Mouse (Mus musculus) urinary bladder, adult 2 months (tissue): Measurements from ENCODE around the gene Cox14. TPM values are rescaled to one million over a fixed set of nuclear protein-coding genes. Genes with fewer than 3 reads are reported as not detected.
"Not testable (repeated sequence)": the region's sequence is repeated elsewhere in the genome, so short reads cannot be mapped to it uniquely, and the experiment has no call there.

ENCODE experiments used
- DNase-seq: peaks from one replicate; pipeline ENCODE4 v3.0.0; 2022; ENCODE audit warnings: low spot score
- polyA plus RNA-seq: library from polyadenylated mRNA; depleted of rRNA; stranded (reverse); fragments of >200 nt; gene quantifications from 2 replicates; pipeline ENCODE4 v1.2.3, GENCODE M21; 2012; rRNA removed

Gene Cox14
- polyA plus RNA-seq, 1 experiment = 162 TPM

DNA sequence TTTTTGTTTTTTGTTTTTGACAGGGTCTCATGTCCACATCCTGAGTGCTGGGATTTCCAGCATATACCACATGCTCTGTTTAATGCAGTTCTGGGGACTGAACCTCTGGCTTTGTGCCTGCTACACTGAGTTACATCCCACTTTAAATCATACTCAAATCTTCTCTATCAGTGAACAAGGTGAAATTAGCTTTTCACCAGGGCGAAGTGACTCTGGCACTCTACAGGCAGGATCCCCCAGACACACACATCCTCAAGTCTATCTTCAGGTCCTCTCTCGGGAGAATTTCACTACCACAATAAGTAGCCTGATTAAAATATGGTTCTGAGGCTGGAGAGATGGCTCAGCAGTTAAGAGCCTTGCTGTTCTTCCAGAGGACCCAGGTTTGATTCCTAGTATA is 1.1 kb downstream of the Cox14 start:
- no peak for DNase-seq

DNA sequence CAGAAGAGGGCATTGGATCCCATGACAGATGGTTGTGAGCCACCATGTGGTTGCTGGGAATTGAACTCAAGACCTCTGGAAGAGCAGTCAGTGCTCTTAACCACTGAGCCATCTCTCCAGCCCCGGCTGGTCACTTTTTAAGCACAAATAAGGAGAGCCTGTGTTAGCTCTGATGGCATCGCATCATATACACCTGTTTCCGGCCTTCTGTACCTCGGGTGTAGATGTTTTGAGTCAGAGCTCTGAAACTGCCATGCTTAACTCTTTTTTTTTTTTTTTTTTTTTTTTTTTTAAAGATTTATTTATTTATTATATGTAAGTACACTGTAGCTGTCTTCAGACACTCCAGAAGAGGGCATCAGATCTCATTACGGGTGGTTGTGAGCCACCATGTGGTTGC is 1.6 kb downstream of the Cox14 start:
- not testable (repeated sequence) for DNase-seq

DNA sequence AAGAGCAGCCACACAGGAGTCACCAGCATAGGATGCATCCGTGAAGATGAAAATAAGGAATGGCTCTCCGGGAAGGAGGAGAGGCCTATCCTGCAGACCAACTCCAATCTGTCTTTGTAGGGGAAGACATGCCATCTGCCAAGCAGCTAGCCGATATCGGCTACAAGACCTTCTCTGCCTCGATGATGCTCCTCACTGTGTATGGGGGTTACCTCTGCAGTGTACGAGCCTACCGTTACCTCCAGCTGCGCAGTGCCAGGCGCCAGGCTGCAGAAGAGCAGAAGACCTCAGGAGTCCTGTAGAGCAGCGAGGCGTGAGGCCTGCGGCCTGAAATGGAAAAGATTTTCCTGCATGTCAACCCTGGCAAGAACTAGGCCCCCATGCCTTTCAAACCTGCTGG is 2.1 kb downstream of the Cox14 start:
- no peak for DNase-seq

DNA sequence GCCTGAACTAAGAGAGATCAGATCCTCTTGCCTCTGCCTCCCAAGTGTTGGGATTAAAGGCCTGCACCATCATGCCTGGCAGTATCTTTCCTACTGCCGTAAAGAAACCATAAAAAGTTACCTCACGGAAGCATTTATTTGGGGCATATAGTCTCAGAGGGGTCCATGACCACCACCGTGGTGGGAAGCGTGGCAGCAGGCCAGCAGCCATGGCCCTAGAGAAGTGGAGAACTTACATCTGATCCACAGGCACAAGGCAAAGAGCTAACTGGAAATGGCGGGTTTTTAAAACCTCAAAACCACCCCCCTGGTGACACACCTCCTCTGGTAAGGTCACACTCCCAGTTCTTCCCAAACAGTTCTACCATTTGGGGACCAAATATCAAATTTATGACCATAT is 2.8 kb downstream of the Cox14 start:
- DNase-seq = no peak

DNA sequence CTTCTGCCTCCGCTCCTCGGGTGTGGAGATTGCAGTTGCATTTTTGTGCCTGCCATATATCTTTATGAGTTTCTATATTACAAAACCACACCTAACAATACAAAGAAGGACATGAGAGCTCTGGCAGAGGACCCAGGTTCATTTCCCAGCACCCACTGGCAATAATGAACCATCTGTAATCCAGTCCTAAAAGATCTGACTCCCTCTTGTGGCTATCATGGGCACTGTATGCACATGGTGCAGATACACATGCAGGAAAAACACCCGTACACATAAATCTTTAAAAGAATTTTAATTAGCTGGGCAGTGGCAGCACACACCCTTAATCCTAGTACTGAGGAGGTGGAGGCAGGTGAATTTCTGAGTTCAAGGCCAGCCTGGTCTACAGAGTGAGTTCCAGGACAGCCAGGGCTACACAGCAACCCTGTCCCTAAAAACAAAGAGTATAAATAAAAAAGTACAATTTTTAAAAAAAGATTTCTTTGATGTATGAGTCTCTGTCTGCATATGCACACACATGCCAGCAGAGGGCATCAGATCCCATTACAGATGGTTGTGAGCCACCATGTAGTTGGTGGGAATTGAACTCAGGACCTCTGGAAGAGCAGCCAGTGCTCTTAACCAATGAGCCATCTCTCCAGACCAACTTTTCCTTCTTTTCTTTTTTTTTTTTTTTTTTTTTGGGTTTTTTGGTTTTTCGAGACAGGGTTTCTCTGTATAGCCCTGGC is 3.8 kb downstream of the Cox14 start:
- DNase-seq = no peak

DNA sequence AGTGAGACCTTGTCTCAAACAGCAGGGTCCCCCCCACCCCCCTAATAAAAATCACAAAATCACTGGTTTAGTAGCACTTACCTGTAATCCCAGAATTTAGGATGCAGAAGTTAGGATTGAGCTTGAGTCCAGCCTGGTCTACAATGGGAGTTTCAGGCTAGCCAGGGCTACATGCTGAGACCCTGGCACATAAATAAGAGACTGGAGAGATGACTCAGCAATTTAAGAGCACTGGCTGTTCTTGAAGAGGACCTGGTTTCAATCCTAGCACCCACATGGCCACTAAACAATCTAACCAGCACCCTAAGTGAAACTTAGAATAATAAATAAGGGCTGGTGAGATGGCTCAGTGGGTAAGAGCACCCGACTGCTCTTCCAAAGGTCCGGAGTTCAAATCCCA is 5.7 kb downstream of the Cox14 start:
- DNase-seq = no peak

DNA sequence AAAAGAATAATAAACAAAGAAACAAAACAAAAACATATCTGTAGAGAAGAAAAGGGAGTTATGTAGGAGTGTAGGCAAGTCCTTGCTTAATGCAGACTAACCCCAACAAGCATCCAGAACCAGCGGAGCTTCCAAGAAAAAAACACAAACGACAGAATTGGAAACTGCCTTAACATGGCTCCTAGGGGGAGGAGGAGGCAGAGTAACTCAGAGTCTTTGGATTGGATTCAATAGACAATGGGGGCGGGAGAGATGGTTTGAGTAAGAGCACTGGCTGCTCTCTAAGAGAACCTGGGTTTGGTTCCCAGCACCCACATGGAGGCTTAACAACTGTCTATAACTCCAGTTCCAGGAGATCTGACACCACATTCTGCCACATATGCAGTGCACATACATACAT is 6.3 kb downstream of the Cox14 start:
- no peak for DNase-seq

DNA sequence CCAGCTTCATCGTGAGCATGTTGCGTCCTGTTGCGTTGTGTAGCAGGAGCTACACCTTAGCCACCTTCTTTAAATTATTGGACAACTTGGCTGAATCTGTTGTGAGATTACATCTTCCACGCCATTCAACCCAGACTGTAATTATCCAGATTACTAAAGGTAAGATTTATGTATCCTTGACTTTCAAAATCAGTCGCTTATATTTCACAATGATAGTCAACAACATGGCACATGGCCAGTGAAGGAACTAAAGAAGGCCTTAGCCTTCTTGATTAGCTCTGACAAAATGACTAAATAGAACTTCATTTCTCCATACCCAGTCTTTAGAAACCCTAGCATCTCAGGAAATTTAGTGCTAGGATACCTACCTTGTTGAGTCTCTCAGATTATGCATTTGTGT is 7.8 kb downstream of the Cox14 start:
- DNase-seq = no peak

DNA sequence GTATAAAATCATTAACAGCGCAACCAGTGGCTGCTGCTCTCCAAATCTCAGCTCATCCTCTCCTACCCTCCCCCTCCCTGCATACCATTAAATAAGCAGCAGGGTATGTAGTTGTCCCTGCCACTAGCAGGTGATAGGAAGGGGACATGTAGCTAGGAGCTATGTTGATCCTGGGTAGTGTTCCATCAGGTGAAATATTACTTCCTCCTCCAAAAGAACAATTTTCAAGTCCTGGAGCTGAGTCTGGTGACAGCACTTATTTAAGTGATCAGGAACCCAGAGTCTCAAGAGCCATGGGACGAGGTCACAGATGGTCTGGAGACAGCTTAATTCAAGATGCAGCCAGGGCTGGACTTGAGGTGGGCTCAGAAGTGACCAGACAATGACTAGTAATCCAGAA is 10.2 kb downstream of the Cox14 start:
- DNase-seq = peak; percentile 100

DNA sequence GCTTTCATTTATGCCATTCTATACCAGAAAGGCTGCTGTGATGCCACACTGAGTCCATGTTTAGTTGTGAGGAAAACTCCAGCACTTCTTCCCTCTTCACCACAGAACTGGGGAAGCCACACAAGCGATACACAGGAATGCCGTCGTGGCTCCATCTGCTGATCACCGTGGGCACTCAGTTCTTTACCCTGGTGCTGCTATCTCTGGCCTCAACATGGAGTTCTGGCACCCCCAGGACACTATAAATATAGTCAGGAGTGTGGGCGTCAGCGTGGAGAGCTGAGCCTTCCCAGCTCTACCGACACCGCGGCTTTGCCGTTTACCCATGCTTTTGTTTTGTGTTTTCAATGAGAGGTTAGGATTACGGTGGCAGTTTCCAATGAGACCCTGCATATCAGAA is 11.3 kb downstream of the Cox14 start:
- no peak for DNase-seq

DNA sequence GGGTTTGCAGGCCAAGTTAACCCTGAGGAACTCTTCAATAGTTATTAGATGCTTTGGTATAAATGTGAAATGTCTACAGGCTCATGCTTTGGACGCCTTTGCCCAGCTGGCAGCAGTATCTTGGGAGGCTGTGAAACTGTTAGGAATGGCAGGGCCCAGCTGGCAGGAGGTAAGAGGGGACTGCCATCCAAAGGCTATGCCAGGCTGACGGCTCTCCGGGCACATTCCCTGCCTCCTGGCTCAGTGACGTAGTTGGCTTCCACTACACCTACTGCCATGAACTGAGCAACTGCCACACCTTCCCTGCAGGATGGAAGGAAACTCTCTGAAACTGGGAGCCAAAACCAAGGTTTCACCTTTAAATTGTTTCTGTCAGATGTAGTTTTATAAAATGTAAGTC is 14.8 kb downstream of the Cox14 start:
- DNase-seq = no peak

DNA sequence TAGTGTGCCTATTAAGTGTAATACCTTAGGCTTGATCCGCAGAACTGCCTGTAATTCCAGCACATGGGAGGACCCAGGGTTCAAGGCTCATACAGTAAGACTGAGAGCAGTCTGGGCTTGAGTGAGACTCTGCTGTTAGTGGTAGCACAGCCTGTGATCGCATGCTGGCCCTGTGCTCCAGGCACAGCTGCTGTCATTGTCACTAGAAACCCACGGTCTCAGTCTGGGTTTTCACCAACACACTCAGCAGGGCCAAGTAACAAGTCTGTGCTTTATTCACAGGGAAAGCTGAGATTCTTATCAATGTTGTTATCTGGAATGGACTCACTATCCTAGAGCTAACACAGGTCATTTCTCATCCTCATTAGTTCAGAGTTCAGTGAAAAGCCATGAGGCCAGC is 28.8 kb downstream of the Cox14 start:
- no peak for DNase-seq

DNA sequence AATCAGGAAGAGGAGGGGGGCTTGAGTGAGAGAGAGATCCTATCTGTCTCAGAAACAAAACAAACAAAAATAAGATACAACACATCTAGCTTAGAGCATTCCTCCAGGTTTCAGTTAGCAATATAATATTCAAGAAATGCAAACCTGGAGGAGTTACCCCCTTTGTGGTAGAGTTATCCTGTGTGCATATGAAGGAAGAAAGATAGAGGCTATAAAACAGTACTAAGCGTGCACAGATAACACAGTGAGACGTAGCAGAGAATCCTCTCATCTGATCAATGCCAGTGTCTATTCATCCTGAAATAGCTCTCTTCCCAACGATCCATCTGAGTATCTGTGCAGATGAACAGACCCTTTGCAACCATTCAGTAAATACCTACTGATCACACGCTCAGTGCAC is 42.0 kb downstream of the Cox14 start:
- no peak for DNase-seq

DNA sequence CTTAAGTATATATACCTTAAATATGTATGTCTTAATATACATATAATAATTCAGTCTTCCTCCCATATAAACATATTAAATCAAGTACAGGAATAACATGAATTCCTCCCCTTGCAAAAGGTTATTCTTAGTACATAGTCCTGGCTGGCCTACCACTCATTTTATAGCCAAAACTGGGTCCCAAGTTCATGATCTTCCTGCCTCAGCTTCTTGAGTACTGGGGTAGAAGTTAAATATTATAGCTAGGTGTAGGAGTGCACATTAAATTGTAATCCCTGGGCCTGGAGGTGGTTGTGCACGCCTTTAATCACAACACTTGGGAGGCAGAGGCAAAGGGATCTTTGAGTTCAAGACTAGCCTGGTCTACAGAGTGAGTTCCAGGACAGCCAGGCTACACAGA is 43.3 kb downstream of the Cox14 start:
- no peak for DNase-seq

DNA sequence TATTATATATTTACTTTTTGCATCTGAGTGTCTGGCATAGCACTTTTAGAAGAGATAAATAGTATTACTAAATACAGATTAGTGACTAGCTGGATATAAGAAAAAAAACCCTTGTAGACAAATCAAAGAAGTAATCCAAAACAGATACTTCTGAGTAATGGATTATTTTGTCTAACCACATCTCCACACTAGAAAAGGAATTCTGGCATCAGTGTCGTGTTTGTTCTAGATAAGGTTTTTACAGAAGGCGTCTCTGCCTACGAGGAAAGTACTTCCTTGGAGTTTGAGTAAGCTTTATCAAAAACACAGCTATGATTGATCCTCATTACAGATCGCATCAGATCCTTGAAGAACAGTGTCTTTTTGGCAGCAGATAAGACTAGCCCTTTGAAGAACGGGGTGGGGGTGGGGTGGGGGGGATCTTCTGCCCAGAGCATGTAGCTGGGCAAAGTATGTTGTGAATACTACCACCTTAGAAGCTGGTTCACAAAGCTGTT is 45.6 kb downstream of the Cox14 start:
- DNase-seq = no peak

DNA sequence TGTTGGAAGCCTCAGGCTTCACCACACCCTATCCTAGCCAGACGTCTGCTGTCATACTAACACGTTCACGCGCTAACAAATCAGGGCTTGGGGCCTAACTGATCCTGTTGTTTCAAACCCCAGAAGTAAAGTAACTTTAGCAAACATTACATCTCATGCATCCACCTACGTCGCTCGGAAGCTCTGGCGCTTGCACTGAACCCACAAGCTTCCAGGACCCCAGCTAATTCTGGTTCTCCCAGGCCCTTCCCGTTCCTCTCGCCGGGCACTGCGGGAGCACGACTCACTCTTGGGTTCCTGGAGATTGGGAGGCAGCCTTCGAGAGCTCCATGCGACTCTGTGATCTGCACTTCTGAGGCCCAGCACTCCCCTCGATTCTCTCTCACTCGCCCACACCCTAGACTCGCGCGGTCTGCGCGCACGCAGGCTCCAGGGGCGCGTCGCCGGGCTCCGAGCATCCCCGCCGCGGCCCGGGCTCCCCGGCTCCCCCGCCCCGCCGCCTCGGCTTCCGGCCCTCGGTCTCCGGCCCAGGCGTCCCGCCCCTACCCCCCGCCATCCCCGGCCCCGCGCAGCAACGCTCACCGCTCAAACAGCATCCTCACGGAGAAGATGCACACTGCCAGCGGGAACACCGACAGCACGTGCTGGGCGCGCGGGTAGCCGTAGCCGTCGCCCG is 46.3 kb downstream of the Cox14 start:
- DNase-seq = no peak

DNA sequence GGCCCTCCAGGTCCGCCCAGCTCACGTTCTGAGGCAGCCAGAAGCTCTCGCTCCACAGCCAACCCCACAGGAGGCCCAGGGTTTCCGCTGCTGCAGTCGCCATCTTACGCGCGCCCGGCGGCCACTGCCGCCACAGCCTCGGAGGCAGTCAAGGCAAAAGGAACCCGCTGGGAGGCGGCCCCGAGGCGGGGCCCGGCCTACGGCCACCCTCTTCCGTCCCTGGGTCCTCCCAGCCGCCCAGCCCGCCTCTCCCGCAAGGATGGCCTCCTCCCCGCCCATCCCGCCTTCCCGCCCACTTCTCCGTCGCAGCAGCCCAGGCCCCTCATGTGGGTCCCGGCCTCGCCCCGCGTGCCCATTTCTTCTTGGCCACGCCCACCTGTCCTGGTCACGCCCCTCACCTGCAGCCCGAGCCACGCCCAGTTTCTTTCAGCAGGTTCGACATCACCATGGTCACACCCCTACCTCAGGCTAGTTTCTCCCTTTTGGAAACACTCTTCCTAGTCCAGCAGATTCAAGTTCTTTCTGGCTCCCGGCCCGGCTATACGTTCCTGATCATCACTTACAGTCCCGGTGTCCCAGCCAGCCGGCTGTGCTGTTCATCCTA is 47.0 kb downstream of the Cox14 start:
- DNase-seq = peak; percentile 86

DNA sequence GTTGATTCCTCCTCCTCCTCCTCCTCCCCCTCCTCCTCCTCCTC is 47.3 kb downstream of the Cox14 start, which contains the start of gene Cers5:
Cers5 (minus strand) TSS at position 5 of the 44 bp plus-strand sequence.
- not testable (repeated sequence) for DNase-seq

DNA sequence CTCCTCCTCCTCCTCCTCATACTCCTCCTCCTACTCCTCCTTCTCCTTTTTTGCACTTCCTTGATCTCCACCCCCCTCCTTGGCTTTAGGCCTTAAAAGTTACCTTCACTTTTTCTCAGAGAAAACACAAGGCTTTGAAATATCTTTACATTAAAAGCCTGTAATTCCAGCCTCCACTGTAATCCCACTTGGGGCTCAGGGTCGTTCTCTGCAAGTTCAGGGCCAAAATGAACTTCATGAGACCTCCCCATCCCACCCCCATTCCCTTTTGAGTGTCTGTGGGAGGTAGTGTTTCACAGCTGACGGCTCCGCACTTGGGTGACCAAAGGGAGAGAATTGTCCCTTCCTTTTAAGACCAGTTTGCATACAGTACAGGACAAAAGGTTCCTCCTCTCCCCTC is 47.5 kb downstream of the Cox14 start:
- no peak for DNase-seq

Other genes starting within 250 kb of the Cox14 start
- gene Faim2, start 197.5 kb upstream of the Cox14 start, polyA plus RNA-seq = 0.22 and 0.57 TPM in 2 replicates
- gene Aqp2, start 146.6 kb upstream of the Cox14 start, polyA plus RNA-seq = not detected in 2 replicates
- gene Aqp5, start 134.8 kb upstream of the Cox14 start, polyA plus RNA-seq = 0.86 and 1.3 TPM in 2 replicates
- gene Aqp6, start 124.2 kb upstream of the Cox14 start, polyA plus RNA-seq = 0.03 and 0.07 TPM in 2 replicates
- gene Racgap1, start 74.0 kb upstream of the Cox14 start, polyA plus RNA-seq = 5.4 and 6.1 TPM in 2 replicates
- 0.19 and 0.22 TPM in 2 replicates for gene Asic1, start 55.2 kb upstream of the Cox14 start, polyA plus RNA-seq
- 20.4 and 20.5 TPM in 2 replicates for gene Smarcd1, start 23.5 kb upstream of the Cox14 start, polyA plus RNA-seq
- gene Gm17349, start 20.1 kb upstream of the Cox14 start, polyA plus RNA-seq = 0.52 TPM in 1 of 2 replicates, not detected in the other
- 11.7 and 14.9 TPM in 2 replicates for gene Gpd1, start 8.1 kb upstream of the Cox14 start, polyA plus RNA-seq
- 35.4 and 43.3 TPM in 2 replicates for gene Cers5, start 47.3 kb downstream of the Cox14 start, polyA plus RNA-seq
- gene Lima1, start 149.8 kb downstream of the Cox14 start, polyA plus RNA-seq = 139 and 147 TPM in 2 replicates
- 0.01 and 0.04 TPM in 2 replicates for gene Fam186a, start 241.4 kb downstream of the Cox14 start, polyA plus RNA-seq
- 15.4 and 19.0 TPM in 2 replicates for gene Larp4, start 244.4 kb downstream of the Cox14 start, polyA plus RNA-seq